Mouse (Mus musculus): Measurements from ENCODE around the gene Zfp365.
A peak's percentile ranks its signal among the peaks of the same experiment; 100 is the strongest.

Zfp365 gene

DNA sequence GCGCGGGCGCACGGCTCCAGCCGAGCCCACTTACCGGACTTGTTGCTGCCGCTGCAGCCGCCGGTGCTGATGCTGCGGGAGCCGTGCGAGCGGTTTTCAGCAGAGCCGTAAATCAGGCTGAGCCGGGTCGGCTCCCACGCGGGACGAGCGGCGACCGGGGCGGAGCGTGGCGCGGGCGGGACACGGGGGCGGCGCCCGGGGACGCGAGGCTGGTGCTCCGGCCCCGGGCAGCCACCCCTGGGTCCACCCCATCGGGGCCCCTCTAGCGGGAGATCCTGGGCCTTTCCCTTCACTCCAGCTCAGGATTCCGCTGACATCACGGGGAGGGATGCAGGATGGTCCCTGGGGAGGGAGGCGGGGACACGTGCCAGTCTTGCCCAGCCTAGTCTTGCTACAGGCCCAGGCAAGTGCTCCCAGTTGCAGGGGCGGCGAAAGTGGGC lies at the start of gene Zfp365:
Gene Zfp365, minus strand, starts transcription at position 326 of the 440 bp plus-strand sequence.
- DNase-seq = peak; percentile 24

DNA sequence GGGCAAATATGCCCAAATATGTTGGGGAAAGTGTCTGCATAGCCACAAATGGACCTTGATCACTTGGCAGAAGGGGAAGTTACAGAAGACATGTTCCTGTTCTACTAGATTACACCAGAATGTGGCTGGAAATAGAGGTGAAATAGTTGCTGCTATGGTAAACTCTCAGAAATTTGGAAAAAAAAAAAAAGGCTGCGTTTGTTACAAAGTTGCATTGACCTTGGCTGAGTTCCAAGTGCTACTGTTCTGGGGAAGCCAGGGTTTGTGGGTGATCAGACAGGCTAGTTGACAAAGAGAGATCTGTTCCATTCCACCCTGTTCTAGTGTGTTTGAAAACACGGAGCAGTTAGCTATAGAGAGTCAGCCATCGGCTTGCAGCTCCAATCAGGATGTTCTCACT lies 47.5 kb upstream of the Zfp365 start:
- no peak for DNase-seq

GRCm38 (mm10) chr10:67955982-67956381 lies 43.5 kb upstream of the Zfp365 start:
- no peak for DNase-seq

GRCm38 (mm10) chr10:67951690-67952089 lies 39.2 kb upstream of the Zfp365 start:
- no peak for DNase-seq

GRCm38 (mm10) chr10:67950059-67950748 lies 37.7 kb upstream of the Zfp365 start:
- no peak for DNase-seq

GRCm38 (mm10) chr10:67943513-67943912 lies 31.1 kb upstream of the Zfp365 start:
- DNase-seq = no peak

DNA sequence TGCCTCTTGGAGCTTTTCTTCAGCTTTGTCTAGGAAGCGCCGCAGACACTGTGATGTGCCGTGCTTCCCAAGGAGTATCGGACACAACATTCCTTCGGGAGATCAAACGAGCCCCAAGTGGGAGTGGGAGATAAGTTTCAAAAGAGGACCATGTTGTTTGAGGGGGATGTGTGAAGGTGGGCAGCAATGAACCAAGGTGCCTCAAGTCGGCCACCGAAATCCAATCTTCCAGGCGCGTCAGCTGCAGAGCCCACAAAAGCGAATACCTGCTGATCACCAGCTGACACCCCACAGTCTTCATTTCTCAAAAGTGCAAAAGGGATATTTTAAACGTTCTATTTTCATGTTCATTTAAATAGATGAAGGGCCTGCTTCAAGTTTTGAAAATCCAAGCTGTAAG lies 27.1 kb upstream of the Zfp365 start:
- no peak for DNase-seq

GRCm38 (mm10) chr10:67937775-67938174 lies 25.3 kb upstream of the Zfp365 start:
- no peak for DNase-seq

DNA sequence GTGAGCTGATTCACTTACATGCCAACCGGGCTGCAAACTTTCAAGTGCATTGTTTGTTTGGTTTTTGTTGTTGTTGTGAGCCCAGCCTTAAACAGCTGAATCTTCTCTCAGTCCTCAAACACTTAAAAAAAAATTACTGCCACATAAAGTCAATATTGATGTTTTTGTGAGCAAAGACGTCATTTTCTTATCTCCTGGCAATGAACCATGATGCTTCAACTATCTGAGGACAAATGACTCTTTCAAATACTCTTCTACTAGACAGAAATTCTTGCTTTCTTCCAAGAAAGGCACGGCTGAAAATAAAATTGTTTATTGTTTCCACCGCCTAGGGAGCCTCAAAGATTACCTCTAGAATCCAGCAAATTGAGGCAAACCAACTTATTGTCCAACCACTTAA lies 24.5 kb upstream of the Zfp365 start:
- no peak for DNase-seq

DNA sequence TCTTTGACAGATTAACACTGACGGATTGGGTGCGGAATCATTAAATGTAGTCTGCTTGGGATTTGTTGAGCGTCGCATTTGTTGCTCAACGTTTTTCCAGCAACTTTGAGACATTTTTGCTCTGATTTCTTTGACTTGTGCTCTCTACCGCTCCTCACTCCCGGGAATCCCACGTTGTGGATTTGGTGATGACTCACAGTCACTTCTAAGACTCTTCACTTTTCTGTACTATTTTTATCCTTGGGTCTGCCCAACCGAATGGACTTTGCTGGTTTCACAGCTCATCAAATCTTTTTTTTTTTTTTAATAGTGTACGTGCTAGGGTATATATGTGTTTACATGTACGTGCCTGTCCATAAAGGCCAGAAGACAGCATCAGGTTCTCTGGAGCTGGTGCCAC lies 20.3 kb upstream of the Zfp365 start:
- no peak for DNase-seq

- no peak for DNase-seq
Observed at GRCm38 (mm10) chr10:67931328-67931727, 18.9 kb upstream of the Zfp365 start.

DNA sequence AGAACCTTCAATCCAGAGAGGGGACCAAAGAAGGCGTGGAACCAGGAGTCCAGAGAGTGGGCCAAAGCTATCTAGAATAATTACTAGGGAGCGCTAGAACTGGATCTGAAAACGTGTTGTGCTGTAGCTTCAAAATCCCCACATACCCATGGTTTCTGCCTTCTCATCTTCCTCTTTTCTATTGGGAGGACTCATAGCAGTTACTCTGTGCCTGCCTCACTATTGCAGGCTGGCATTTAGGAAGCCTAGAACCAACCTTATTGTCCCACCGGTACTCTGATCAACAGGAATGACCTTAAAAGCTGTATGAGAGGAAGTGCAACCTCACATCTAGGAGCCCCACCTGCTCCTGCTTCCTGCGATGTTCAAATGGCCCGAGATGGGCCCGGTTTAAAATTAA lies 16.1 kb upstream of the Zfp365 start:
- DNase-seq = no peak

DNA sequence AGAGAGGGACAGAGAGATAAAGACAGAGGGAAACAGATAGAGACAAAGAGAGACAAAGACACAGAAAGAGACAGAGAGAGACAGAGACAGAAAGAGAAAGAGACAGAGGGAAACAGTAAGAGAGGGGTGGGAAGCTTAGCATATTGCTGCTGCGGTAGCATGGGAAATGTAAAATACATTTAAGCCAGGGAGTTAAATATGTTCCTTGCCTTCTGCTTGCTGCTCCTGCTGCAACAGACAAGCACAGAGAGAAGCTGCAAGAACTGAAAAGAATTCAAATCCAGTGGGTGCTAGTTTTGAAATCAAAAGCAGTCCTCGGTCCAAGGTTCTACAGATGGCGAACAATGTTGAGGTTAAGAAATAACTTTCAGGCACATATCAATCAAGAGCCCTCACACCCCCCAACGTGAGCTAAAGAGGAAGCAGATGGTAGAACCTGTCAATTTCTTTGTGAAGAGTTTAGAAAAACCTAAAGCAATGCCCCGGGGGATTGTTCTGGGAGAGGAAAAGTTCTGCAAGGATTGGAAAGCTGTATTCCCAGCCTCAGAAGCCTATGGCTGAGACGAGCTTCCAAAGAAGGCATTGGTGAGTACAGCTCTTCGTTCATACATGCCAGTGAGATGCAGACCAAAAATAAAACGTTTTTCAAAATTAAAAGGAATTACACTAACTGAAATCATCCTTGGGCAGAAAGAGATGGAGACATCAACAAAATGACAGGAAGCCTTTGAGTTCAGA lies 15.4 kb upstream of the Zfp365 start:
- DNase-seq = no peak

- DNase-seq = peak; percentile 11
Observed at GRCm38 (mm10) chr10:67924030-67924429, 11.6 kb upstream of the Zfp365 start.

DNA sequence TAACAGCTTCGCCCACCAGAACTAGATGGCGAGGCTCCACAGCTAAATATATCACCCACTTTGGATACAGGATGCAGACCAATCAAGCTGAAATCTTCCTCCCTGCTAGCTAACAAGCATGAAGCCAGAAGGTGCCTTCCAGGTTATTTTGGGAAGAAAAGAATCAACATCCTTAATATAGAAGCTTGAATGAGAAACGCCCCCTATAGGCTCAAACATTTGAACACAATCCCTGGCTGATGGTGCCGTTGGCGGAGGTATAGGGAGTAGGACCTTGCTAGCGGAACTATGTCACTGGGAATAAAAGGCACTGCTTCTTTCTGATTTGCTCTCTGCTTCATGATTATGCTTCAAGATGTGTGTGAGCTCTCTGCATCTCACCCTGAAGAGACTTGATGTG lies 9.3 kb upstream of the Zfp365 start:
- no peak for DNase-seq

GRCm38 (mm10) chr10:67919706-67920105 lies 7.2 kb upstream of the Zfp365 start:
- DNase-seq = no peak

DNA sequence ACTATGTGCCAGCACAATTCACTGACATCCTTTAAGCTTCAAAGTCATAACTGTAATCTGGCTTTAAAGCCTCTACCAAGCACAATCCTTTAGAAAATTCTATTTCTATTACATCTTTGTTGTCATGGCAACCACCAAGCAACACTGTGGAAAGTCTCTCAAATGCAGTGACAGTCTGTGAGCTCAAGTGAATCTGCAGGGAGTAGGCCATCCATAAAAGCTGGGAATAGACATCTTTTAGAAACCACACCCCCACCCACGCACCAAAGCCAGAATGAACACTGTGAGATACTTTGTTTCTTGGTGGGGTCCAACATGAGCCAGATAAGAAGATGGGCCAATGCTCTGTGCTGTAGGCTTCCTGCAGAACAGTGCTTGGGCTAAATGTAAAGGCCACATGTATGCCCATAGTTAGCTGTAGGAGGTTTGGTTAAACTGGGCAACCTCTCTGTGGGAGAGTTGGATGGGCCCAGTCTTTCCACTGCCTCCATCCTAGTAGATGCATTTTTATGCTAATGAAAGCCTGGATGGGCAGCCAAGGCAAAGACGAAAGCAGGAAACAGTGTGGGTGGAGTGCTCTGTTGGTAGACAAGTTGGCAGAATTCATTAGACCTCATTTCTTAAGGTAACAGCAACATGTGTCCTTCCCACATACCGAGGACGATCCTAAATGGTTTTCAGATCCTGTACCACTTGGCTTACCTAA lies 5.9 kb upstream of the Zfp365 start:
- no peak for DNase-seq

GRCm38 (mm10) chr10:67917356-67917755 lies 4.9 kb upstream of the Zfp365 start:
- DNase-seq = no peak

GRCm38 (mm10) chr10:67911447-67912336 lies 770 bp downstream of the Zfp365 start:
- DNase-seq = no peak

DNA sequence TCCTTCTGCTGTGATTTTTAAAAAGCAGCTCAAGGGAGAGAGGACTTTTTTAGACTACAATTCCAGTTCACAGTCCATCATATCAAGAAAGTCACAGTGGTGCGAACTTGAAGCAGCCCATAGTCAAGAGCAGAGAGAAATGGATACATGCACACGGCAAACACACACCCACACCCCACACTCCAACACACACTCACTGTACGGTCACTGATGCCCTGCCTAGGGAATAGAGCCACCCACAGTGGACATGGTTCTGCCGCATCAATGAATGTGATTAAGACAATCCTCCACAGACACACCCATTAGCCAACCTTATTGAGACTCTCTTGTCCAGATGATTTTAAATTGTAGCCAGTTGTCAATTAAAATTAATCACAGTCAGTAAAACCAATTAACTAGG lies 4.5 kb downstream of the Zfp365 start:
- DNase-seq = no peak

- DNase-seq = no peak
Observed at GRCm38 (mm10) chr10:67906926-67907325, 5.5 kb downstream of the Zfp365 start.

GRCm38 (mm10) chr10:67906063-67906462 lies 6.4 kb downstream of the Zfp365 start:
- no peak for DNase-seq

DNA sequence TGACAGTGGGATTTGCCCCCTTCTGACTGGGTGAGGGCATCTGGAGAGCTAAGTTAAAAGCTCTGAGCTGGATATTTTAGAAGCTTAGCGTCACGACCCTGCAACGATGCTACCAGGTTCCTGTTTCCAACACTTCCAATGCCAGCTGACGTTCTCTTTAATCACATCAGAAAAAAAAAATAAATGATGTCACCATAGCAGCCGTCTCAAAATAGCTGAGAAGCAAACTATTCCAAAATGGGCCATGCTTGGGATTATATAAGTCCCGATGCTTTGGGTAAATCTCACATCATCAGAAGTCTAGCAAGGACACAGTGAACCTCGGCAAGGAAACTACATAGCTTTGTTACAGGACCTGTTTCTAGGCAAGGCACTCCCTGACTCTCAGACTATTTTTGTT lies 9.1 kb downstream of the Zfp365 start:
- no peak for DNase-seq

Data from liver (tissue).